11 mouse cellular contexts compared by ENCODE assay signal in the genomic region with DNA sequence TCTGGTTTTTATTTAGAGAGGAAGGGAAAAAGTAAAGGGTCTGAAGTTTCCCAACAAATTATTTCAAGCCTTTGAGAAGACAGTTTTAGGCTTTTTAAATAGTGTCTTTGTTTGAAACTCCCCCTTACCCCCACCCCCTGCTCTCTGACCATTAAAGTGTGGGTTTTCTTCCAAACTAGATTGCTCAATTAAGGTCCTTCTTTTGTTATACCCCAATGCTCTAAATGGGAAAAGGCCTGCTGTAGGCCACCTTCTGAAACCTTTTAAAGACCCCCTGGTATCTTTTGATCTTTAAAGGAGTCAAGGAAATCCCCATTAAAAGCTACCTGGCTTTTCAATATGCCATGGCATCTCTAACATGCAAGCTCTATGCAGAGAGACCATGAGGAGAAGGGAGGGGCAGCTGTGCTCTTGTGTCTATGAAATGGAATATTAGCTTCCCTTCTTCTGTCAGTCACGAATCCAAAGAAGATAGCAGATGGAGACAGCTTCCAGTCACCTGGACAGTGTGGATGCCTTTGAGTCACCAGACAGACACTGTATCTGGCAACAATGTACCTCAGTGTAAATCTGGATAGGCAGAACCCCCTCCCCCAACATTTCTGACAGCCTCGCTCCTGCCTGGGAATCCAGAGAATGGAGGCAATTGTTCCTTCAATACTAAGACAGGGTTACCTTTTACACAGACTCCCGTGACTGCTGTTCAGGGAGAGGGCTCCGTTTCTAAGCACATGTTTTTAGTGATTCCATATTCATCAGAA.
DNase-seq lines count a peak whose midpoint lies in the region; ATAC-seq lines count a peak whose summit lies in the region.
"Had no signal": no experiment of that assay in that cellular context is flagged by ENCODE, and none has a peak within 500 bp of the region (broad histone marks: within the 10 kb centered on the region; RNA-seq: fewer than 3 reads in every experiment).

No protein-coding gene starts in this region.

- DNase-seq in hindbrain, embryonic 11.5 days (ENCODE audit: low spot score) = peak; percentile 4
- DNase-seq in neural tube, embryonic 11.5 days (ENCODE audit: low spot score) = no peak
- no peak for DNase-seq in forebrain, embryonic 11.5 days (ENCODE audit: low spot score)
- no peak for DNase-seq in gastrocnemius, adult 8-10 months (ENCODE audit: low spot score in 2 of 2)
- DNase-seq: adrenal gland, postnatal 10 days; cerebellum, adult 2 months; layer of hippocampus, postnatal 36 days had no signal

- H3K4me2 ChIP-seq in hindbrain, embryonic 11.5 days (replicated peaks; ENCODE audit: low read depth, low read length) = no peak overlapping the region
- no peak overlapping the region for H3K4me2 ChIP-seq in hindbrain, embryonic 16.5 days (ENCODE audit: low read length)
- H3K4me2 ChIP-seq in neural tube, embryonic 11.5 days (ENCODE audit: low read depth) = no peak overlapping the region
- no peak overlapping the region for H3K4me2 ChIP-seq in neural tube, embryonic 15.5 days
- H3K4me2 ChIP-seq in forebrain, embryonic 11.5 days (ENCODE audit: low read depth, low read length, severe bottlenecking) = no peak overlapping the region

- no peaks in the 10 kb centered on the region for H3K9me3 ChIP-seq in hindbrain, embryonic 11.5 days (ENCODE audit: control insufficient read depth, low read length)
- H3K9me3 ChIP-seq in hindbrain, embryonic 16.5 days (ENCODE audit: control insufficient read depth, low read length) = no peaks in the 10 kb centered on the region
- H3K9me3 ChIP-seq in neural tube, embryonic 11.5 days (ENCODE audit: control insufficient read depth, low read length) = no peaks in the 10 kb centered on the region
- no peaks in the 10 kb centered on the region for H3K9me3 ChIP-seq in neural tube, embryonic 15.5 days (replicated peaks)
- no peaks in the 10 kb centered on the region for H3K9me3 ChIP-seq in forebrain, embryonic 11.5 days (ENCODE audit: control insufficient read depth, low read length)

- H3K4me3 ChIP-seq in hindbrain, embryonic 11.5 days (ENCODE audit: low read depth, low read length) = no peak overlapping the region
- H3K4me3 ChIP-seq in hindbrain, embryonic 16.5 days (ENCODE audit: low read length) = no peak overlapping the region
- no peak overlapping the region for H3K4me3 ChIP-seq in neural tube, embryonic 11.5 days (ENCODE audit: low read depth, low read length)
- H3K4me3 ChIP-seq in neural tube, embryonic 15.5 days (replicated peaks) = no peak overlapping the region
- H3K4me3 ChIP-seq in forebrain, embryonic 11.5 days (ENCODE audit: low read depth, low read length) = no peak overlapping the region
- H3K4me3 ChIP-seq in macrophage (ENCODE audit: inconsistent target) = no peak overlapping the region

- ATAC-seq in hindbrain, embryonic 11.5 days (ENCODE audit: low FRiP score) = no peak
- no peak for ATAC-seq in hindbrain, embryonic 16.5 days
- peak; percentile 43; the same call in 1 of the 2 replicates for ATAC-seq in neural tube, embryonic 11.5 days (ENCODE audit: insufficient read depth, low FRiP score, low TSS enrichment)
- ATAC-seq in neural tube, embryonic 15.5 days (ENCODE audit: low FRiP score) = no peak
- peak; percentile 49; the same call in 1 of the 2 replicates for ATAC-seq in forebrain, embryonic 11.5 days (replicated peaks; ENCODE audit: low FRiP score)

- H3K36me3 ChIP-seq in hindbrain, embryonic 11.5 days (ENCODE audit: control insufficient read depth, insufficient read depth, low read length) = 0 out of 2 replicates have a peak, but pooled peaks cover 4% of the 10 kb centered on the region
- H3K36me3 ChIP-seq in hindbrain, embryonic 16.5 days (ENCODE audit: control insufficient read depth, insufficient read depth, low read length) = peaks cover 14% of the 10 kb centered on the region; the same call in 1 of the 2 replicates
- H3K36me3 ChIP-seq in neural tube, embryonic 11.5 days (ENCODE audit: control insufficient read depth, insufficient read depth, low read length) = no peaks in the 10 kb centered on the region; the same call in 1 of the 2 replicates
- H3K36me3 ChIP-seq in neural tube, embryonic 15.5 days = peaks cover 39% of the 10 kb centered on the region
- H3K36me3 ChIP-seq in forebrain, embryonic 11.5 days (ENCODE audit: control insufficient read depth, insufficient read depth, low read length) = no peaks in the 10 kb centered on the region
- peaks cover 36% of the 10 kb centered on the region; the same call in 1 of the 2 replicates for H3K36me3 ChIP-seq in macrophage (ENCODE audit: inconsistent target)

- no peaks in the 10 kb centered on the region for H3K27me3 ChIP-seq in hindbrain, embryonic 11.5 days (ENCODE audit: control insufficient read depth, insufficient read depth, low read length)
- no peaks in the 10 kb centered on the region for H3K27me3 ChIP-seq in hindbrain, embryonic 16.5 days (replicated peaks; ENCODE audit: control insufficient read depth, insufficient read depth, low read length)
- H3K27me3 ChIP-seq in neural tube, embryonic 11.5 days (ENCODE audit: control insufficient read depth, insufficient read depth, low read length) = no peaks in the 10 kb centered on the region
- H3K27me3 ChIP-seq in neural tube, embryonic 15.5 days (replicated peaks) = no peaks in the 10 kb centered on the region
- H3K27me3 ChIP-seq in forebrain, embryonic 11.5 days (ENCODE audit: control insufficient read depth, insufficient read depth, low read length) = no peaks in the 10 kb centered on the region; the same call in 1 of the 2 replicates
- H3K27me3 ChIP-seq: CH12.LX had no signal

- 63% methylated on average over 4 of the region's 4 CpGs for WGBS in hindbrain, embryonic 11.5 days
- WGBS in hindbrain, embryonic 16.5 days = 49% methylated on average over 4 of the region's 4 CpGs
- 55% methylated on average over 4 of the region's 4 CpGs for WGBS in neural tube, embryonic 11.5 days
- WGBS in neural tube, embryonic 15.5 days = 23% methylated on average over 4 of the region's 4 CpGs
- 39% methylated on average over 4 of the region's 4 CpGs for WGBS in forebrain, embryonic 11.5 days
- 96% methylated on average over 4 of the region's 4 CpGs for WGBS in macrophage (ENCODE audit: missing documents)

- H3K9ac ChIP-seq in hindbrain, embryonic 11.5 days (ENCODE audit: low read depth, low read length) = no peak overlapping the region
- no peak overlapping the region for H3K9ac ChIP-seq in hindbrain, embryonic 16.5 days (ENCODE audit: low read depth, low read length)
- 0 out of 2 replicates have a peak overlapping the region, but pooled peaks have one; percentile 18 for H3K9ac ChIP-seq in neural tube, embryonic 11.5 days (ENCODE audit: low read length)
- no peak overlapping the region for H3K9ac ChIP-seq in neural tube, embryonic 15.5 days (replicated peaks)
- no peak overlapping the region for H3K9ac ChIP-seq in forebrain, embryonic 11.5 days (ENCODE audit: low read length)

- no peaks in the 10 kb centered on the region for H3K79me2 ChIP-seq in macrophage (ENCODE audit: inconsistent target)

- no peaks in the 10 kb centered on the region for H3K4me1 ChIP-seq in hindbrain, embryonic 11.5 days (replicated peaks; ENCODE audit: control insufficient read depth, insufficient read depth, low read length)
- no peaks in the 10 kb centered on the region; the same call in 1 of the 2 replicates for H3K4me1 ChIP-seq in hindbrain, embryonic 16.5 days (ENCODE audit: control insufficient read depth, insufficient read depth, low read depth, low read length)
- H3K4me1 ChIP-seq in neural tube, embryonic 11.5 days (ENCODE audit: control insufficient read depth, insufficient read depth, low read length) = peaks cover 17% of the 10 kb centered on the region
- H3K4me1 ChIP-seq in neural tube, embryonic 15.5 days = no peaks in the 10 kb centered on the region
- H3K4me1 ChIP-seq in forebrain, embryonic 11.5 days (replicated peaks; ENCODE audit: control insufficient read depth, insufficient read depth, low read length) = peaks cover 4% of the 10 kb centered on the region; the same call in 1 of the 2 replicates

- no peak overlapping the region; the same call in 1 of the 2 replicates for H3K27ac ChIP-seq in hindbrain, embryonic 11.5 days (ENCODE audit: low read depth, low read length)
- H3K27ac ChIP-seq in hindbrain, embryonic 16.5 days (ENCODE audit: low read depth, low read length) = no peak overlapping the region
- peak overlapping the region; percentile 34; the same call in 1 of the 2 replicates for H3K27ac ChIP-seq in neural tube, embryonic 11.5 days (ENCODE audit: low read depth, low read length)
- no peak overlapping the region for H3K27ac ChIP-seq in neural tube, embryonic 15.5 days (replicated peaks)
- no peak overlapping the region for H3K27ac ChIP-seq in forebrain, embryonic 11.5 days (ENCODE audit: low read depth, low read length)
- peak overlapping the region; percentile 22; the same call in 1 of the 2 replicates for H3K27ac ChIP-seq in macrophage

Comparison
In these comparisons a context has a peak if more than half of its experiments do, and no peak if none do; other contexts are left out.
1. ATAC-seq: peak in neural tube, embryonic 11.5 days (single experiment) and forebrain, embryonic 11.5 days (single experiment); none in hindbrain, embryonic 11.5 days (single experiment), hindbrain, embryonic 16.5 days (single experiment) and neural tube, embryonic 15.5 days (single experiment).
2. H3K27ac ChIP-seq: peak in neural tube, embryonic 11.5 days (single experiment) and macrophage (single experiment); none in hindbrain, embryonic 11.5 days (single experiment), hindbrain, embryonic 16.5 days (single experiment), neural tube, embryonic 15.5 days (single experiment) and forebrain, embryonic 11.5 days (single experiment).